Comparison of ENCODE assay signal across 12 mouse cellular contexts in genomic region chr12:42137764-42138163, GRCm38 (mm10).
DNase-seq lines count a peak whose midpoint lies in the region; ATAC-seq and TF ChIP-seq lines count a peak whose summit lies in the region.
"Had no signal": no experiment of that assay in that cellular context is flagged by ENCODE, and none has a peak within 500 bp of the region (broad histone marks: within the 10 kb centered on the region; RNA-seq: fewer than 3 reads in every experiment).

No protein-coding gene starts in this region.

- peak; percentile 24 to 58 for DNase-seq in left cerebral cortex, postnatal 25 days (ENCODE audit: low spot score in 2 of 2)
- DNase-seq in left cerebral cortex, adult 2 months (ENCODE audit: extremely low spot score in 1 of 2, low spot score in 2 of 2), result no peak
- peak; percentile 7 for DNase-seq in fibroblast of lung, adult 2 months (ENCODE audit: low read depth)
- peak; percentile 74 for DNase-seq in hindbrain, postnatal 0 days (ENCODE audit: low spot score)
- no peak for DNase-seq in heart, adult 9 months (ENCODE audit: low spot score in 2 of 2)
- DNase-seq in ovary, postnatal 36 days (ENCODE audit: low spot score), result no peak
- DNase-seq: adrenal gland, postnatal 25 days; kidney, adult 18-20 months had no signal

- WGBS in hindbrain, postnatal 0 days, result 21% methylated on average over 5 of the region's 5 CpGs

- TF ChIP-seq CTCF in left cerebral cortex, adult 2 months (IDR thresholded peaks at IDR 0.05), result no peak
- TF ChIP-seq CTCF in hindbrain, postnatal 0 days (IDR thresholded peaks at IDR 0.05; ENCODE audit: low read depth), result no peak

- no peak overlapping the region for H3K4me3 ChIP-seq in left cerebral cortex, adult 2 months
- H3K4me3 ChIP-seq in hindbrain, postnatal 0 days (ENCODE audit: low read length), result no peak overlapping the region
- H3K4me3 ChIP-seq: heart, embryonic 12.5 days; megakaryocyte, embryonic 14.5 days; stomach, embryonic 15.5 days had no signal

- H3K9ac ChIP-seq in hindbrain, postnatal 0 days (replicated peaks; ENCODE audit: low read length), result no peak overlapping the region
- H3K9ac ChIP-seq: heart, embryonic 12.5 days; stomach, embryonic 15.5 days had no signal

- H3K9me3 ChIP-seq in hindbrain, postnatal 0 days (ENCODE audit: low read length), result no peaks in the 10 kb centered on the region
- H3K9me3 ChIP-seq: stomach, embryonic 15.5 days had no signal

- no peak overlapping the region for H3K4me2 ChIP-seq in hindbrain, postnatal 0 days (ENCODE audit: low read depth, low read length)
- H3K4me2 ChIP-seq: heart, embryonic 12.5 days; stomach, embryonic 15.5 days had no signal

- no peaks in the 10 kb centered on the region for H3K36me3 ChIP-seq in hindbrain, postnatal 0 days (ENCODE audit: insufficient read depth, low read length)
- H3K36me3 ChIP-seq: heart, embryonic 12.5 days; stomach, embryonic 15.5 days had no signal

- H3K4me1 ChIP-seq in hindbrain, postnatal 0 days (ENCODE audit: insufficient read depth, low read length), result peaks cover 3% of the 10 kb centered on the region; the same call in 1 of the 2 replicates
- H3K4me1 ChIP-seq: heart, embryonic 12.5 days; megakaryocyte, embryonic 14.5 days; stomach, embryonic 15.5 days had no signal

- no peaks in the 10 kb centered on the region for H3K27me3 ChIP-seq in hindbrain, postnatal 0 days (ENCODE audit: insufficient read depth, low read length)
- H3K27me3 ChIP-seq: heart, embryonic 12.5 days; megakaryocyte, embryonic 14.5 days; stomach, embryonic 15.5 days had no signal

- no peak overlapping the region for H3K27ac ChIP-seq in left cerebral cortex, adult 2 months
- peak overlapping the region; percentile 29; the same call in 1 of the 2 replicates for H3K27ac ChIP-seq in hindbrain, postnatal 0 days
- H3K27ac ChIP-seq: stomach, embryonic 15.5 days had no signal

- intact Hi-C loops in left cerebral cortex, postnatal 25 days (cut with DNase I), result no loop called here
- intact Hi-C loops in left cerebral cortex, adult 2 months (cut with DNase I), result loop anchor here (2.0 kb wide), 1 partner anchor 187 kb away; no protein-coding TSS in a partner anchor

- 0 out of 2 replicates have a peak, but pooled peaks have one; percentile 26 for ATAC-seq in cerebellum, adult (ENCODE audit: insufficient number of reproducible peaks, low FRiP score, low TSS enrichment)
- no peak for ATAC-seq in hindbrain, postnatal 0 days

Comparison
In these comparisons a context has a peak if more than half of its experiments do, and no peak if none do; other contexts are left out.
1. DNase-seq: peak in left cerebral cortex, postnatal 25 days (2 of 2), fibroblast of lung, adult 2 months (single experiment) and hindbrain, postnatal 0 days (single experiment); none in left cerebral cortex, adult 2 months (0 of 2), heart, adult 9 months (0 of 2) and ovary, postnatal 36 days (single experiment).